Mouse (Mus musculus): ENCODE results near the gene Plcl1.

DNA sequence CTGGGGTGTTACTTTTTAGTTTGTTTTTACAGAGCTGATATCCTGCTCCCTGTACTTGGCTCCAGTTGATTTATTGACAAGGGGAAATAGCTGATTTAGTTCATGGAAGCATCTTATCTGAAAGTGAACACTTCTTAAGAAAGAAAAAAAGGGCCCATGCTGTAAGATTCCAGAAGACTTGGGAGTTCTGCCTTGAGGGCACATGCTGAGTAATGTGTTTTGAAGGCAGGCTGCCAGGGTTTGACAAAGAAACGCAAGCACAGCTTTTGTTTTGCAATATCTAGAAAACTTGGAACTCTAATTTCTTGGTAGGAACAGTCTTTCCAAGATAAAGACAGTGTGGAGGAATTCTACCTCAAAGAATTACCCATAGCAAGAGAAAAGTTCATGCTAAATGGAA is 194.8 kb downstream of the Plcl1 start:
- TF ChIP-seq GATA1 (IDR thresholded peaks at IDR 0.05; ENCODE audit: low read length) = no peak
- no peak for TF ChIP-seq TAL1 (IDR thresholded peaks at IDR 0.05; ENCODE audit: low read length)

All from erythroblast, embryonic 14.5 days (primary cell).